In the genomic region with DNA sequence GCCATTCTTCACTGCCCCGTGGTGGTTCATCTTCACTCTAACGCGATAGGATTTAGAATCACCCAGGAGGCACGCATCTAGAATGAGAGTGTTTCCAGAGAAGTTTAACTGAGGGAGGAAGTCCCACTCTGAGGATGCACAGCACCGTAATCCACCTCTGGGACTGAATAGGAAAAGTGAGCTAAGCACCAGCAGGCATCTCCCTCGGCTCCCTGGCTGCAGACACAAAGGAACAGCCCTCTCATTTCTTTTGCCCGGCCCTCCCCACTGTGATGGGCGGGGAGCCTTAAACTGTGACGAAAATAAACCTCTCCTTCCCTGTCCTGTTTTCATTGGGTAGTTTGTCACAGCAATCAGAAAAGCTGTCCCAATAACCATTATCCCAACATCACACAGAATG, we compare ENCODE assay signal across 9 mouse cellular contexts.
DNase-seq lines count a peak whose midpoint lies in the region; ATAC-seq and TF ChIP-seq lines count a peak whose summit lies in the region.
"Had no signal": no experiment of that assay in that cellular context is flagged by ENCODE, and none has a peak within 500 bp of the region (broad histone marks: within the 10 kb centered on the region; RNA-seq: fewer than 3 reads in every experiment).

No protein-coding gene starts in this region.

- H3K36me3 ChIP-seq in kidney, embryonic 16.5 days (ENCODE audit: insufficient read depth, low read length): no peaks in the 10 kb centered on the region
- no peaks in the 10 kb centered on the region for H3K36me3 ChIP-seq in forebrain, embryonic 12.5 days (replicated peaks)
- H3K36me3 ChIP-seq in intestine, postnatal 0 days (ENCODE audit: control insufficient read depth, insufficient read depth): no peaks in the 10 kb centered on the region
- H3K36me3 ChIP-seq in neural tube, embryonic 11.5 days (ENCODE audit: control insufficient read depth, insufficient read depth, low read length): no peaks in the 10 kb centered on the region

- H3K27ac ChIP-seq in kidney, embryonic 16.5 days (ENCODE audit: low read length): no peak overlapping the region
- no peak overlapping the region for H3K27ac ChIP-seq in forebrain, embryonic 12.5 days
- H3K27ac ChIP-seq in intestine, postnatal 0 days (ENCODE audit: low read depth, low read length): no peak overlapping the region
- no peak overlapping the region for H3K27ac ChIP-seq in neural tube, embryonic 11.5 days (ENCODE audit: low read depth, low read length)

- no peaks in the 10 kb centered on the region for H3K9me3 ChIP-seq in kidney, embryonic 16.5 days (ENCODE audit: low read length)
- H3K9me3 ChIP-seq in forebrain, embryonic 12.5 days: no peaks in the 10 kb centered on the region
- H3K9me3 ChIP-seq in intestine, postnatal 0 days (ENCODE audit: control insufficient read depth): no peaks in the 10 kb centered on the region
- no peaks in the 10 kb centered on the region for H3K9me3 ChIP-seq in neural tube, embryonic 11.5 days (ENCODE audit: control insufficient read depth, low read length)

- peak overlapping the region; percentile 57 for H3K4me2 ChIP-seq in kidney, embryonic 16.5 days (replicated peaks; ENCODE audit: low read depth, low read length)
- peak overlapping the region; percentile 50 for H3K4me2 ChIP-seq in forebrain, embryonic 12.5 days
- H3K4me2 ChIP-seq in intestine, postnatal 0 days (replicated peaks; ENCODE audit: low read depth): peak overlapping the region; percentile 47
- peak overlapping the region; percentile 40 for H3K4me2 ChIP-seq in neural tube, embryonic 11.5 days (ENCODE audit: low read depth)

- TF ChIP-seq CTCF in intestine, postnatal 0 days (IDR thresholded peaks at IDR 0.05; ENCODE audit: low read depth): no peak

- no peak for DNase-seq in kidney, postnatal 36 days
- DNase-seq in neural tube, embryonic 11.5 days (ENCODE audit: low spot score): no peak
- no peak for DNase-seq in ovary, adult 18-20 months (ENCODE audit: low spot score)
- no peak for DNase-seq in T-cell, adult 2 months (ENCODE audit: low spot score)
- DNase-seq: cerebellum, postnatal 14 days had no signal

- no peaks in the 10 kb centered on the region for H3K27me3 ChIP-seq in kidney, embryonic 16.5 days (ENCODE audit: insufficient read depth, low read length)
- H3K27me3 ChIP-seq in forebrain, embryonic 12.5 days: peaks cover 3% of the 10 kb centered on the region; the same call in 1 of the 2 replicates
- no peaks in the 10 kb centered on the region; the same call in 1 of the 2 replicates for H3K27me3 ChIP-seq in intestine, postnatal 0 days (replicated peaks; ENCODE audit: control insufficient read depth, insufficient read depth, low read length)
- H3K27me3 ChIP-seq in neural tube, embryonic 11.5 days (ENCODE audit: control insufficient read depth, insufficient read depth, low read length): no peaks in the 10 kb centered on the region

- 4% methylated on average over 9 of the region's 9 CpGs for WGBS in kidney, embryonic 16.5 days
- WGBS in forebrain, embryonic 12.5 days: 2% methylated on average over 9 of the region's 9 CpGs
- WGBS in intestine, postnatal 0 days: 11% methylated on average over 9 of the region's 9 CpGs
- WGBS in neural tube, embryonic 11.5 days: 4% methylated on average over 9 of the region's 9 CpGs

- peak overlapping the region; percentile 51 for H3K9ac ChIP-seq in kidney, embryonic 16.5 days (replicated peaks; ENCODE audit: low read length)
- peak overlapping the region; percentile 40; the same call in 1 of the 2 replicates for H3K9ac ChIP-seq in forebrain, embryonic 12.5 days
- no peak overlapping the region for H3K9ac ChIP-seq in intestine, postnatal 0 days (ENCODE audit: low read depth, low read length)
- peak overlapping the region; percentile 9 for H3K9ac ChIP-seq in neural tube, embryonic 11.5 days (ENCODE audit: low read length)

- peaks cover 10% of the 10 kb centered on the region for H3K4me1 ChIP-seq in kidney, embryonic 16.5 days (ENCODE audit: insufficient read depth, low read length)
- H3K4me1 ChIP-seq in forebrain, embryonic 12.5 days: peaks cover 26% of the 10 kb centered on the region
- peaks cover 4% of the 10 kb centered on the region; the same call in 1 of the 2 replicates for H3K4me1 ChIP-seq in intestine, postnatal 0 days (replicated peaks; ENCODE audit: control insufficient read depth, insufficient read depth, low read length)
- 0 out of 2 replicates have a peak, but pooled peaks cover 5% of the 10 kb centered on the region for H3K4me1 ChIP-seq in neural tube, embryonic 11.5 days (ENCODE audit: control insufficient read depth, insufficient read depth, low read length)

- ATAC-seq in kidney, embryonic 16.5 days (ENCODE audit: low FRiP score, low TSS enrichment): no peak
- ATAC-seq in forebrain, embryonic 12.5 days (ENCODE audit: low FRiP score): peak; percentile 37
- no peak for ATAC-seq in intestine, postnatal 0 days
- peak; percentile 53 for ATAC-seq in neural tube, embryonic 11.5 days (ENCODE audit: insufficient read depth, low FRiP score, low TSS enrichment)
- ATAC-seq in erythroid progenitor cell, adult 5-6 weeks (replicated peaks; ENCODE audit: low FRiP score, poor library complexity, severe bottlenecking): no peak

- peak overlapping the region; percentile 26 for H3K4me3 ChIP-seq in kidney, embryonic 16.5 days (ENCODE audit: low read length)
- H3K4me3 ChIP-seq in forebrain, embryonic 12.5 days (replicated peaks): peak overlapping the region; percentile 16
- 0 out of 2 replicates have a peak overlapping the region, but pooled peaks have one; percentile 7 for H3K4me3 ChIP-seq in intestine, postnatal 0 days (ENCODE audit: low read depth, low read length)
- H3K4me3 ChIP-seq in neural tube, embryonic 11.5 days (ENCODE audit: low read depth, low read length): peak overlapping the region; percentile 6

Comparison
In these comparisons a context has a peak if more than half of its experiments do, and no peak if none do; other contexts are left out.
1. ATAC-seq: peak in forebrain, embryonic 12.5 days (single experiment) and neural tube, embryonic 11.5 days (single experiment); none in kidney, embryonic 16.5 days (single experiment), intestine, postnatal 0 days (single experiment) and erythroid progenitor cell, adult 5-6 weeks (single experiment).
2. Peak in every context shown above with its lines, with median percentiles within 50 percentile points of each other: H3K4me2 ChIP-seq and H3K4me3 ChIP-seq.